Mouse (Mus musculus) neural tube, embryonic 14.5 days (tissue): ENCODE results near the gene Gm17555. TPM values are rescaled to one million over a fixed set of nuclear protein-coding genes. Genes with fewer than 3 reads are reported as not detected.

Source experiments
- ATAC-seq: fragments of 200-750 bp; cut with Nextera tagmentation; 2 replicates; pipeline ENCODE4 v1.8.0; 2017; ENCODE audit warnings: low read depth, mild to moderate bottlenecking, moderate TSS enrichment, moderate library complexity
- H3K27ac ChIP-seq: fragments of 300-500 bp; sonication (generic); 2 replicates; pipeline ENCODE4 v1.5.1; 2014; ENCODE audit warnings: low read depth, mild to moderate bottlenecking, control low read depth, low read length, moderate library complexity, mixed read lengths
- H3K27me3 ChIP-seq: fragments of 300-500 bp; sonication (generic); 2 replicates; pipeline ENCODE4 v1.6.1; 2014; ENCODE audit warnings: low read length; ENCODE audit not compliant: control insufficient read depth, insufficient read depth
- H3K36me3 ChIP-seq: fragments of 300-500 bp; sonication (generic); 2 replicates; pipeline ENCODE4 v1.6.1; 2014; ENCODE audit warnings: low read length, mixed read lengths; ENCODE audit not compliant: control insufficient read depth, insufficient read depth
- H3K4me1 ChIP-seq: fragments of 300-500 bp; sonication (generic); 2 replicates; pipeline ENCODE4 v1.6.1; 2014; ENCODE audit warnings: low read length; ENCODE audit not compliant: control insufficient read depth, insufficient read depth
- H3K4me2 ChIP-seq: fragments of 300-500 bp; sonication (generic); 2 replicates; pipeline ENCODE4 v1.6.1; 2014; ENCODE audit warnings: mild to moderate bottlenecking, low read depth, low read length, control low read depth
- H3K4me3 ChIP-seq: fragments of 300-500 bp; sonication (generic); 2 replicates; pipeline ENCODE4 v1.5.1; 2014; ENCODE audit warnings: low read depth, low read length, control low read depth, mixed read lengths
- H3K9ac ChIP-seq: fragments of 300-500 bp; sonication (generic); replicated peaks from 2 replicates; pipeline ENCODE4 v1.6.1; 2014; ENCODE audit warnings: low read depth, mild to moderate bottlenecking, control low read depth, low read length, mixed read lengths
- H3K9me3 ChIP-seq: fragments of 300-500 bp; sonication (generic); 2 replicates; pipeline ENCODE4 v1.6.1; 2016; ENCODE audit warnings: low read length; ENCODE audit not compliant: control insufficient read depth
- WGBS: fragments of 180-500 bp; shearing (Covaris S2); extraction: QIAGEN DNeasy Blood & Tissue Kit; methylation state at CpG from one replicate; pipeline ENCODE4 v1.1.7; 2014; 5-methylcytosine and 5-hydroxymethylcytosine counted together
- polyA plus RNA-seq: library from polyadenylated mRNA; unstranded; fragments of >200 nt; fragmentation: Nextera tagmentation; extraction: Ambion mirVana; gene quantifications from 2 replicates; pipeline ENCODE4 v1.2.1, GENCODE M21; 2014

Gene Gm17555
- polyA plus RNA-seq, 1 experiment from 2014 or later, result not detected

DNA sequence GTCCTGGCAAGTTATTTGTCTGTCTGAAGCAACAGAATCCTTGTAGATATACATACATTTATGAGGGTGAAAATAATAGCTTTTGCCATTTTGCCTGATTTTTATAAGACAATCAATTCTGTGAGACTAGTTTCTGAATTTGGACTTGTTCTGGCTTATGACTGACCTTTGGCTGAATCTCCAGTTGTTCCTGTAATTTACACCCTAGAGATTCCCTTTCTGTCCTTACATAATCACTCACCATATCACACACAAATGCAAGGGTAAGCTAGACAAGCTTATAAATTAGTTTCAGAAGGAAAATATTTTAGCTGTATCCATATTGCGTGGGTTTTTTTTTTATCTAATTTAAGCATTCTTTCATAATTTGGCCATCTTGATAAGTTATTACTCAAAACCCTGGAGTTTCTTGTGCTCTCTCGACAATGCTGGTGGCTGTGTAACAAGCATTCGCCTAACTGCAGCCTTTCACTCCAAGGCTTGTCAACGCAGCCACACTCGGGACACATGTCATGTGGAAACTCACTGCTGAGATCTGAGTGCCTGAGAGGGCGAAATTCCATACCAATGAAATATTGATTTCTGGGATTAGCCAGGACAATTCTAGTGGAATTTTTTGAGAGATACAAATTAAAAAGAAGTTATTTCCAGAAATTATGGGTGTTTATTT lies 3.8 kb upstream of the Gm17555 start:
- no peaks in the 10 kb centered on the region for H3K4me1 ChIP-seq
- no peaks in the 10 kb centered on the region for H3K36me3 ChIP-seq
- no peak overlapping the region for H3K9ac ChIP-seq
- H3K27ac ChIP-seq, result no peak overlapping the region
- WGBS, result 91% methylated on average over 6 of the region's 6 CpGs
- no peak for ATAC-seq
- no peak overlapping the region for H3K4me2 ChIP-seq
- no peaks in the 10 kb centered on the region for H3K9me3 ChIP-seq
- H3K27me3 ChIP-seq, result no peaks in the 10 kb centered on the region
- no peak overlapping the region for H3K4me3 ChIP-seq

DNA sequence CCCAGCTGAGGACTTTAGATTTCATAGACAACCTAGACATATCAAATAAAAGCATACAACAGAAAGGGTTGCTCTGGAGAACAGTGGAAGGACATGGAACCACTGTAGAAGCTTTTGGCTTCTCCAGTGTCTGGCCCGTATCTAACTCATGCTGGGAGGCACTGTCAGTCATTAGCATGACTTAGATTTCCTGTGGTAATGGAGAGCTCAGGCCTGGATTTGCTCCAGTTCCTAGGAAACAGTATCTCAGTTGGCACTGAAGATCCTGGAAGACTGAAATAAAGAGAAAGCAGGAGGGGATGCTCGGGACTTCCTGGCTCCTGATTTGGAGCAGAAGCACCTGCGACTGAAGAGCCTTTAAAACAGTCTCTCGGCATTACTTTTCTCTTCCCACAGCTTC lies 12.7 kb downstream of the Gm17555 start:
- H3K4me2 ChIP-seq, result no peak overlapping the region
- no peak overlapping the region for H3K9ac ChIP-seq
- no peaks in the 10 kb centered on the region for H3K36me3 ChIP-seq
- WGBS, result 73% methylated on average over 4 of the region's 4 CpGs
- no peaks in the 10 kb centered on the region for H3K27me3 ChIP-seq
- no peak overlapping the region for H3K27ac ChIP-seq
- H3K4me3 ChIP-seq, result no peak overlapping the region
- no peak for ATAC-seq
- H3K9me3 ChIP-seq, result no peaks in the 10 kb centered on the region
- H3K4me1 ChIP-seq, result no peaks in the 10 kb centered on the region

DNA sequence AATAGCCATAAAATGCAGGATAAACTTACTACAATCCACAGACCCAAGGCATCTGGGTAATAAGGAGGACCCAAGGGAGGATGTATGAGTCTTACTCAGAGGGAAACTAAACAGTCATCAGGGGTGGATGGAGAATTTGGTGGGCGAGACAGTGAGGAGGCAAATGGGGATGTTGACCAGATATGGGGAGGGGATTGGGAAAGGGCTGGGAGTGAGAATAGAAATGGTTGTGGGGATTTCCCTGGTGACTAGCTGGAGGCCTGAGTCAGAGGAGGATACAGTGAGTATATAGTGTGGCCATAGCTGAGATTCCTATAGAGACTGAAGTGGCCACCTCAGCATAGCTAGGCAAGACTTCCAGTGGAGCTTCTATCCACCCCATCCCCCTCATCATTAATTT lies 16.8 kb downstream of the Gm17555 start:
- Histone ChIP-seq H3K27me3 (no peaks in the 10 kb centered on the region), H3K4me1 (no peaks in the 10 kb centered on the region), H3K27ac (no peak overlapping the region), H3K36me3 (no peaks in the 10 kb centered on the region), H3K4me3 (no peak overlapping the region), H3K4me2 (no peak overlapping the region), H3K9me3 (no peaks in the 10 kb centered on the region), H3K9ac (no peak overlapping the region)
- ATAC-seq, result no peak
- WGBS, result 76% methylated on average over 1 of the region's 1 CpGs

- Histone ChIP-seq H3K9me3 (no peaks in the 10 kb centered on the region), H3K4me1 (no peaks in the 10 kb centered on the region), H3K4me2 (no peak overlapping the region), H3K27me3 (no peaks in the 10 kb centered on the region), H3K4me3 (no peak overlapping the region), H3K27ac (no peak overlapping the region), H3K36me3 (no peaks in the 10 kb centered on the region), H3K9ac (no peak overlapping the region)
- WGBS, result 89% methylated on average over 4 of the region's 4 CpGs
- ATAC-seq, result no peak
These were observed 22.0 kb downstream of the Gm17555 start for GRCm38 (mm10) chr2:126236905-126237304.

DNA sequence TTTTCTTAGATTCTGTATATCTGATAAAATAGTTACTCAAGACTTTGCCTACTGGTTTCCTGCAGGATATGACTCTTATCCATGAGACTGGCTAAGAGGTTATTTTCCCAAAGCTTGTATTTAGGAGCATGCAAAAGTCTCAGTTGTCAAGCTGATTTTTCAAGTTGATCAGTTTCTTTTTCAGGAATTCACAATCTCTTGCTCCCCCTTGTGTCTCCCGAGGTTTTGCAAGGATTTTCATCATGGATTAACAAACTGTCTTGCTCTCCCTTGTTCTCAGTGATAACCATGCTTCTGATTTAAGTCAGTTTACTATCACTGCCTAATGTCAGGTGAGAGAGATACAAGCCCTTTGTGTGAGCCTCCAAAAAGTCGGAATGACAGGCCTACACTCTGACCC lies 30.5 kb downstream of the Gm17555 start:
- Histone ChIP-seq H3K4me2 (no peak overlapping the region), H3K27me3 (no peaks in the 10 kb centered on the region), H3K9ac (no peak overlapping the region), H3K27ac (no peak overlapping the region), H3K4me3 (no peak overlapping the region), H3K36me3 (no peaks in the 10 kb centered on the region), H3K4me1 (no peaks in the 10 kb centered on the region), H3K9me3 (no peaks in the 10 kb centered on the region)
- WGBS, result 44% methylated on average over 2 of the region's 2 CpGs
- ATAC-seq, result no peak

GRCm38 (mm10) chr2:126248536-126248935 lies 33.6 kb downstream of the Gm17555 start:
- H3K4me3 ChIP-seq, result no peak overlapping the region
- H3K36me3 ChIP-seq, result no peaks in the 10 kb centered on the region
- H3K4me1 ChIP-seq, result no peaks in the 10 kb centered on the region
- H3K9me3 ChIP-seq, result no peaks in the 10 kb centered on the region
- no peak overlapping the region for H3K9ac ChIP-seq
- no peaks in the 10 kb centered on the region for H3K27me3 ChIP-seq
- ATAC-seq, result no peak
- 98% methylated on average over 2 of the region's 2 CpGs for WGBS
- H3K27ac ChIP-seq, result no peak overlapping the region
- no peak overlapping the region for H3K4me2 ChIP-seq

- H3K9me3 ChIP-seq, result no peaks in the 10 kb centered on the region
- no peaks in the 10 kb centered on the region for H3K36me3 ChIP-seq
- no peaks in the 10 kb centered on the region for H3K27me3 ChIP-seq
- no peak overlapping the region for H3K4me2 ChIP-seq
- no peaks in the 10 kb centered on the region for H3K4me1 ChIP-seq
- H3K9ac ChIP-seq, result no peak overlapping the region
- ATAC-seq, result no peak
- H3K4me3 ChIP-seq, result no peak overlapping the region
- no peak overlapping the region for H3K27ac ChIP-seq
These were observed 37.3 kb downstream of the Gm17555 start for GRCm38 (mm10) chr2:126252211-126252610.

Other genes with a start within 250 kb of the Gm17555 start
- gene Fgf7, start 180.4 kb upstream of the Gm17555 start, polyA plus RNA-seq, result 0.70 and 1.1 TPM in 2 replicates
- gene Fam227b, start 63.1 kb upstream of the Gm17555 start, polyA plus RNA-seq, result not detected in 2 replicates
- gene Dtwd1, start 63.0 kb upstream of the Gm17555 start, polyA plus RNA-seq, result 15.6 and 19.6 TPM in 2 replicates